Mouse (Mus musculus): ENCODE results near the gene Nfe2l1. TPM values are rescaled to one million over a fixed set of nuclear protein-coding genes. Genes with fewer than 3 reads are reported as not detected.
"Not testable (repeated sequence)": the region's sequence is repeated elsewhere in the genome, so short reads cannot be mapped to it uniquely, and the experiment has no call there.

The Nfe2l1 gene
- total RNA-seq, 2 experiments from 2014 or later, result 200 to 204 TPM

DNA sequence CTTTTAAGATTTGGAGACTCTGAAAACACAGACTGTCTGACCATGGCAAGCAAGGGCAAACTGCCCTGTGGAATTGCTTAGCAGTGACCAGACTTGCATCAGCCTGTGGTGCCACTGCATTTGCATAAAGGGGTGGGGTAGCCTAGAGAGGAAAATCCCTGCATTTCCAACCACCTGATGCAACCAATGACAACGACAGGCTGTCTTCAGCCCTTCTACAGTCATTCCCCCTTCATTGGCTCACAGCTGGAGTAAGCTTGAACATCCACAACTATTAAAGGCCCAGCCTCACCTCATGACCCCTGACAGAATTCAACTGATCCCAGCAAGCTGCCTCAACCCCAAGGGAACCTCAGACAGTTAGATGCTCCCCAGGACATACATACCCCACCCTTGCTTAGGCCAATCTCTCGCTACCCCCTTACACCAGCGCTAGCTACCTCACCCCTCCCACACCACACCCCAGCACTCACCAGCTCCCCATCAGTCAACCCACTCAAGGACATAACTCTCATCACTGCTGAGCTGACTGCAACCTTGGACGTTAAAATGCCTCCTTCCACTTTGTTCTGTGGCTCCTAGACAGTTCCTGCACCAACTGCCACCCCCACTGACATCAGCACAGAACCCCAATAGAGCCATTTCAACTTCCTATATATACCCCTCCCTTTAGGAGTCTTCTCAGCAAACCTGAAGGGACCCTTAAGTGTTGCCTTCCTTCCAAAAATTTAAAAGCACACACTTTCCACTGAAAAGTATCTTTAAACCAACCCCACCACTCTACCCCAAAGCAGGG, 6.9 kb downstream of the Nfe2l1 start:
- no peak for DNase-seq (ENCODE audit: low spot score in 2 of 2)

DNA sequence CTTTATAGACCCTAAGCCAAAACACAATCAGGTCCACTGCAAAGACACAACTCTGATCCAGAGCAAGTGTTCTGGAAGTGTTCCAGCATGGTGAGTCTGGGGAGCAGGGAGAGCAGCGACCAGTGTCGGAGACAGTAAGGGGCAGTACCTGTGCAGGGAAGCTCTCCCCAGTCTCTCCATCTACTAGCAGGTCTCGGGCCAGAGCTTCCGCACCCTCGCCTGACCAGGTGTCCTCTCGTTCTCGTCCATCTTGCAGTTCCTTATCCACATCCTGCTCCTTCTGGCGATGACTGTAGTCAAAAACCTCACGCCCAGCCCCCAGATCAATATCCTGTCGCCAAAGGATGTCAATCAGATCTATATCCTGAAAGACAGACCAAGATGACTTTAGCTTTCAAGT, 7.8 kb downstream of the Nfe2l1 start:
- no peak for DNase-seq (ENCODE audit: low spot score in 2 of 2)

DNA sequence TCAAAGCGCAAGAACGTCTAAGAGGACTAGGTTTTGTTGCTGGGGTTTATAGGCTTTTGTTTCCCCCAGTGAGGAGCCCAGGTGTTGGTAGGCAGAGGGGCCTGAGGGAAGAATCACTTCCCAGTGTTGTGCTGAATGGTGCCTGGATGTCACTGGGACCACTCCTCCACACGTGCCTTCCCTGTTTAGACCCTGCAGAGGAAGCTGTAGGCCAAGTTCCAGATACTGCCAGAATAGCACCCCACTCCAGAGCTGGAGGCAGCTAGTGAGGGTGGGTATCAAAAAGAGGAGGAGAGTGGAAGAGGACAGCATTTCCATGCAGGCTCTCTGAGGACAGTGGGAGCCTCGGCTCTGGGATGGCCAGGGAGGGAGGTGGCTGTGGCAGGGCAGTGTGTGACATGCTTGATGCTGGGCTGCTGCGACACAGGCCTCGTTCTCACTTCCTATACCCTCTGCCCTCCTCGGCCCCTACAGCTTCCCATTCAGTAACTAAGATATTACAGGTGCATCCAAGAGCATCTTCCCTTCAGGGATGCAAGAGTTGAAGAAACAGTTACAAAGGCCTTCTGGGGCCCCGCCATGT, 11.5 kb downstream of the Nfe2l1 start:
- no peak for DNase-seq (ENCODE audit: low spot score in 2 of 2)

- no peak for DNase-seq (ENCODE audit: low spot score in 2 of 2)
Measured at GRCm38 (mm10) chr11:96816979-96817378, 12.8 kb downstream of the Nfe2l1 start.

DNA sequence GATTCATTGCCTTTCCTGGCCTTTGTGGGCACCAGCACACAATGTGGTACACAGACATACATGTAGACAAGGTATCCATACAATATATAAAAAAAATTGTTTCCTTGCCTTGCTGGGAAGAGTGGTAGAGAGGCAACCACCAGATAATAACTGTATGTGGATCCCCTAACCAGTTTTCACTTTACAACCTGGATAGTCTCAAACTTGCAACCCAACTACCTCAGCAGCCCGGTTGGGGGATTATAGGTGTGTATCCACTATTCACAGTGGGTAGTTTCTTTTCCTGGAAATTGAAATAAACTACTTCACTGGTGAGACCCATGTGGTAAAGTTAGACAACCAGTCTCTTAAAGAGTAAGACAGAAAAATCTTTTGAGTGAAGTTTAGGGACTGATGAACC, 13.3 kb downstream of the Nfe2l1 start:
- DNase-seq (ENCODE audit: low spot score in 2 of 2), result no peak

DNA sequence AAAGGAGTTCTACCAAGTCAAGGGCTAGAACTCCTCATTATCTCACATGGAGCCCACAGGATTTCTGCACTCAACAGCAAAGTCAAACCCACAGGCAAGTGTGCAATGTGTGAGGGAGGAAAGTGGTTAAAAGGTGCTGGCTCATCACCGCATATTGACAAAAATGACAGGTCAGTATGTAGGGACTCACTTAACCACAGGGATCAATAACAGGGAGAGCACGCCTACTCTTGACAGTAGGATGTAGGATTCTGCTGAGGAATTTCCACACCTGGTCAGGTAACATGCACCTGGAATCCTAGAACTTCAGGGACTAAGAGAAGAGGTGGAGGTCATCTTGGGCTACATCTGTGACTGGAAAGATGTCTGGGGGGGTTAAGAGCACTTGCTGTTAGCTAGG, 13.9 kb downstream of the Nfe2l1 start:
- no peak for DNase-seq (ENCODE audit: low spot score in 2 of 2)

GRCm38 (mm10) chr11:96814443-96814842, 15.3 kb downstream of the Nfe2l1 start:
- DNase-seq (ENCODE audit: low spot score in 2 of 2), result no peak

DNA sequence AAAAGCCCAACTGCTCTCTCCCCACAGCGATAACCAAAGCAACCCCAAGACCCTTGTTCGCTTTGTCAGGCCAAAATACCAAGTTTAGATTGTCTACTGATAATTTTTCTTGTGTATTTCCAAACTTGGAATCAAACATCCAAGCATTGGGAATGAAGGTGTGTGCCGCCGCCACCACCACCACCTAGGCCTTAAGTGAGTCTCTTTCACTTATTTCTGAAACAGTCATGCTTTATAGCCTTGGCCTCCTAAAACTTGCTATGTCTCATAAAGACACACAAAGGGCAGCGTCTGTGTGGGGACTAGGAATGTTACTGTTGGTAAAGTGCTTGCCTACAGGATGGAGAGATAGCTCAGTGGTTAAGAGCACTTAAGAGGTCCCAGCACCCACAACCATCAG, 15.8 kb downstream of the Nfe2l1 start:
- DNase-seq (ENCODE audit: low spot score in 2 of 2), result no peak

GRCm38 (mm10) chr11:96813455-96813854, 16.3 kb downstream of the Nfe2l1 start:
- no peak for DNase-seq (ENCODE audit: low spot score in 2 of 2)

DNA sequence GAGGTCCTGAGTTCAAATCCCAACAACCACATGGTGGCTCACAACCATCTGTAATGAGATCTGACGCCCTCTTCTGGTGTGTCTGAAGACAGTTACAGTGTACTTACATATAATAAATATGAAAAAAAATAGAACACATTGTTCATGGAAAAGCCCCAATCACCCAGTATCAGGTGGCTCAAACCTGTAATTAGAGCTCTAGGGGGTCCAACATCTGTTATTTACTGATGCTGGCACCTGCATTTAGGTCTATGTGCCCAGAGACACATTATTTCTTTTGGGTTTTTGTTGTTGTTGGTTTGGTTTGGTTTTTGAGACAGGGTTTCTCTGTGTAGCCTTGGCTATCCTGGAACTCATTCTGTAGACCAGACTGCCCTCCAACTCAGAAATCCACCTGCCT, 18.6 kb downstream of the Nfe2l1 start:
- DNase-seq (ENCODE audit: low spot score in 2 of 2), result not testable (repeated sequence)

- no peak for DNase-seq (ENCODE audit: low spot score in 2 of 2)
Measured at GRCm38 (mm10) chr11:96809562-96810235, 20.1 kb downstream of the Nfe2l1 start.

- no peak for DNase-seq (ENCODE audit: low spot score in 2 of 2)
Measured at GRCm38 (mm10) chr11:96808066-96808465, 21.7 kb downstream of the Nfe2l1 start.

- DNase-seq (ENCODE audit: low spot score in 2 of 2), result no peak
Measured at GRCm38 (mm10) chr11:96805606-96806005, 24.2 kb downstream of the Nfe2l1 start.

GRCm38 (mm10) chr11:96799511-96799910, 30.3 kb downstream of the Nfe2l1 start:
- no peak for DNase-seq (ENCODE audit: low spot score in 2 of 2)

GRCm38 (mm10) chr11:96796586-96796985, 33.2 kb downstream of the Nfe2l1 start:
- no peak for DNase-seq (ENCODE audit: low spot score in 2 of 2)

DNA sequence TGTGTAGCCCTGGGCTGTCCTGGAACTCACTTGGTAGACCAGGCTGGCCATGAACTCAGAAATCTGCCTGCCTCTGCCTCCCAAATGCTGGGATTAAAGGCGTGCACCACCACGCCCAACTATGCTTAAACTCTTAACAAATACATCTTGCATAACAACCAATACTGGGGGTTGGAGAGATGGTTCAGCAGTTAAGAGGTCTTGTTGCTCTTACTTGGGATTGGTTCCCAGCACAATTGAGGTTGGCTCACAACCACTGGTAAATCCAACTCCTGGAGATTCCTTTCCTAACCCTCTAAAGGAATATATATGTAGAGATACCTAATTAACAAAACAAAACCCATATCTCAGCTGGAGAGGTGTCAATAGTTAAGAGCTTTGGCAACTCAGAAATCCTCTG, 33.7 kb downstream of the Nfe2l1 start:
- no peak for DNase-seq (ENCODE audit: low spot score in 2 of 2)

DNA sequence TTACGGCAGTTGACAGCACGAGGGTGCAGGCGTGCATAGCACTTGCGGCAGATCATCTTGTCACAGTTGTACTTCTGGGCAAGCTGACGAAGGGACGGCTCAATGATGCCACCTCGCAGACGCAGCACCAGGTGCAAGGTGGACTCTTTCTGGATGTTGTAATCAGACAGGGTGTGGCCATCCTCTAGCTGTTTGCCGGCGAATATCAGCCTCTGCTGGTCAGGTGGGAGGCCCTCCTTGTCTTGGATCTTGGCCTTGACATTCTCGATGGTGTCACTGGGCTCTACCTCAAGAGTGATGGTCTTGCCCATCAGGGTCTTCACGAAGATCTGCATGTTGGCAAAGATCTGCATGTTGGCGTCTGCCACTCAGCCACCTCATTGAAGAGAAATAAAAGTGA, 34.3 kb downstream of the Nfe2l1 start:
- DNase-seq (ENCODE audit: low spot score in 2 of 2), result no peak

GRCm38 (mm10) chr11:96790681-96791080, 39.1 kb downstream of the Nfe2l1 start:
- no peak for DNase-seq (ENCODE audit: low spot score in 2 of 2)

- DNase-seq (ENCODE audit: low spot score in 2 of 2), result no peak
Measured at GRCm38 (mm10) chr11:96789990-96790389, 39.8 kb downstream of the Nfe2l1 start.

DNA sequence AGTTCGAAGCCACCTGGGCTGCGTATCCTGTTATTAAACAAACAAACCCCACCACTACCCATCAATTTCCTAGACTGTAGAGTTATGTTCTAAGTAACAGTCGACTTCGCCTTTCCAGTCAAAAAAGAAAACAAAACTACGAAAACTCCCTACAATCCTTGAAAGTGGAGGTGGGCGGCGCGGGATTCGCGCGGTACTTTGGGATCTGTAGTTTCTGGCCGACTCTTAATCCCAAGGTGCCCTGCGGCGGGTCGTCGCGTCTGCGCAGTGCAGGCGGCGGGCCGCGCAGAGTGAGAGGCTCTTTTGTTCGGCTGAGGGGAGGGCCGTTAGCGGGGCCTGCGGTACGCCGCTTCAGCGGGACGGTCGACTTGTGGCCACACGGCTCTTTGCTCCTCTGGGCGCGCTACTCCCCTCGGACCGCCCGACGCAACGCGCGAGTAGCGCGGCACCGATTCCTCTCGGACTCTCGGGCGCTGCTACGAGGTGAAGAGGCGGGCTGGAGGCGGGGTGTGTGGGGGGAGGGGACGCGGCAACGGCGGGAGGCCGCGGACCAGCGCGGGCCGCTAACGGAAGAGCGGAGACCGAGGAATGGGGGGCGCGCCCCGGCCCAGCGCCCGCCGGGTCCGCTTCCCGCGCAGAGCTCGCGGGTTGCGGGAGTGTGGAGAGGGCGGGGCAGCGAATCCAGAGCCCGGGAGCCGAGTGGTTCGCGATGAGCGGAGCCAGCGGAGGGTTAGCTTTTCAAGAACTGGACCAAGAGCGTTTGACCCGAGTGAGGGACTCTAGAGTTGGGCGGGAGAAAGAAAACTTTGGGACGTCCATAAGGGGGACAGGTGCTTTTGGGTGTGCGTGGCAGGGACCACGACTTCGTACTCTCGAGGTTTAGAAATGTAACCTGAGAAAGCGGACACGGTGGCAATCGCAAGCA, 40.6 kb downstream of the Nfe2l1 start, which contains the start of gene Cbx1:
Gene Cbx1, plus strand, starts transcription at position 257 of the 925 bp plus-strand sequence.
- DNase-seq (ENCODE audit: low spot score in 2 of 2), result peak; percentile 79 to 92
